Mouse (Mus musculus): ENCODE measurements around the gene Slc7a7. TPM values are rescaled to one million over a fixed set of nuclear protein-coding genes. Genes with fewer than 3 reads are reported as not detected.

Gene Slc7a7
- polyA plus RNA-seq, 1 experiment from 2014 or later: 8.1 TPM

GRCm38 (mm10) chr14:54409057-54409645, 8.4 kb downstream of the Slc7a7 start:
- Histone ChIP-seq H3K4me3 (replicated peaks) (no peak overlapping the region), H3K4me2 (replicated peaks) (no peak overlapping the region), H3K9ac (no peak overlapping the region), H3K27me3 (no peaks in the 10 kb centered on the region), H3K27ac (replicated peaks) (no peak overlapping the region; the same call in 1 of the 2 replicates), H3K4me1 (peaks cover 19% of the 10 kb centered on the region), H3K36me3 (no peaks in the 10 kb centered on the region), H3K9me3 (replicated peaks) (no peaks in the 10 kb centered on the region)
- 70% methylated on average over 7 of the region's 7 CpGs for WGBS
- no peak for ATAC-seq (ENCODE audit: insufficient number of reproducible peaks, low FRiP score, low TSS enrichment, low read depth)

GRCm38 (mm10) chr14:54408336-54409056, 9.1 kb downstream of the Slc7a7 start:
- Histone ChIP-seq H3K36me3 (no peaks in the 10 kb centered on the region), H3K27me3 (no peaks in the 10 kb centered on the region), H3K9me3 (replicated peaks) (no peaks in the 10 kb centered on the region), H3K27ac (replicated peaks) (no peak overlapping the region), H3K4me1 (peaks cover 12% of the 10 kb centered on the region; the same call in 1 of the 2 replicates), H3K4me3 (replicated peaks) (no peak overlapping the region), H3K9ac (no peak overlapping the region), H3K4me2 (replicated peaks) (no peak overlapping the region)
- no peak for ATAC-seq (ENCODE audit: insufficient number of reproducible peaks, low FRiP score, low TSS enrichment, low read depth)
- WGBS: 82% methylated on average over 25 of the region's 25 CpGs

- no peak for ATAC-seq (ENCODE audit: insufficient number of reproducible peaks, low FRiP score, low TSS enrichment, low read depth)
- H3K4me1 ChIP-seq: no peaks in the 10 kb centered on the region
- H3K4me3 ChIP-seq (replicated peaks): no peak overlapping the region
- H3K9ac ChIP-seq: no peak overlapping the region
- no peaks in the 10 kb centered on the region for H3K27me3 ChIP-seq
- 62% methylated on average over 3 of the region's 3 CpGs for WGBS
- H3K36me3 ChIP-seq: no peaks in the 10 kb centered on the region
- no peak overlapping the region for H3K4me2 ChIP-seq (replicated peaks)
- no peaks in the 10 kb centered on the region for H3K9me3 ChIP-seq (replicated peaks)
- no peak overlapping the region for H3K27ac ChIP-seq (replicated peaks)
Observed at GRCm38 (mm10) chr14:54401723-54402122, 15.9 kb downstream of the Slc7a7 start.

GRCm38 (mm10) chr14:54398921-54399382, 18.6 kb downstream of the Slc7a7 start:
- 36% methylated on average over 8 of the region's 8 CpGs for WGBS
- Histone ChIP-seq H3K27ac (replicated peaks) (no peak overlapping the region), H3K27me3 (no peaks in the 10 kb centered on the region), H3K9ac (no peak overlapping the region), H3K4me3 (replicated peaks) (no peak overlapping the region), H3K4me1 (no peaks in the 10 kb centered on the region), H3K9me3 (replicated peaks) (no peaks in the 10 kb centered on the region), H3K36me3 (no peaks in the 10 kb centered on the region), H3K4me2 (replicated peaks) (no peak overlapping the region)
- no peak for ATAC-seq (ENCODE audit: insufficient number of reproducible peaks, low FRiP score, low TSS enrichment, low read depth)

GRCm38 (mm10) chr14:54398528-54398916, 19.1 kb downstream of the Slc7a7 start:
- H3K4me2 ChIP-seq (replicated peaks): no peak overlapping the region
- H3K4me3 ChIP-seq (replicated peaks): no peak overlapping the region
- no peak overlapping the region for H3K27ac ChIP-seq (replicated peaks)
- no peaks in the 10 kb centered on the region for H3K27me3 ChIP-seq
- no peaks in the 10 kb centered on the region for H3K9me3 ChIP-seq (replicated peaks)
- ATAC-seq (ENCODE audit: insufficient number of reproducible peaks, low FRiP score, low TSS enrichment, low read depth): no peak
- H3K4me1 ChIP-seq: no peaks in the 10 kb centered on the region
- no peak overlapping the region for H3K9ac ChIP-seq
- 43% methylated on average over 7 of the region's 7 CpGs for WGBS
- no peaks in the 10 kb centered on the region for H3K36me3 ChIP-seq

- Histone ChIP-seq H3K36me3 (no peaks in the 10 kb centered on the region), H3K4me3 (replicated peaks) (no peak overlapping the region), H3K27ac (replicated peaks) (no peak overlapping the region), H3K9ac (no peak overlapping the region), H3K4me2 (replicated peaks) (no peak overlapping the region), H3K4me1 (no peaks in the 10 kb centered on the region), H3K27me3 (no peaks in the 10 kb centered on the region), H3K9me3 (replicated peaks) (no peaks in the 10 kb centered on the region)
- no peak for ATAC-seq (ENCODE audit: insufficient number of reproducible peaks, low FRiP score, low TSS enrichment, low read depth)
- 68% methylated on average over 7 of the region's 7 CpGs for WGBS
Observed at GRCm38 (mm10) chr14:54397872-54398527, 19.6 kb downstream of the Slc7a7 start.

GRCm38 (mm10) chr14:54396685-54397084, 20.9 kb downstream of the Slc7a7 start:
- no peak for ATAC-seq (ENCODE audit: insufficient number of reproducible peaks, low FRiP score, low TSS enrichment, low read depth)
- no peaks in the 10 kb centered on the region for H3K4me1 ChIP-seq
- H3K27me3 ChIP-seq: no peaks in the 10 kb centered on the region
- 78% methylated on average over 7 of the region's 7 CpGs for WGBS
- H3K27ac ChIP-seq (replicated peaks): no peak overlapping the region
- H3K4me3 ChIP-seq (replicated peaks): no peak overlapping the region
- H3K9ac ChIP-seq: no peak overlapping the region
- no peaks in the 10 kb centered on the region for H3K36me3 ChIP-seq
- H3K4me2 ChIP-seq (replicated peaks): no peak overlapping the region
- H3K9me3 ChIP-seq (replicated peaks): no peaks in the 10 kb centered on the region

GRCm38 (mm10) chr14:54394309-54394708, 23.3 kb downstream of the Slc7a7 start:
- Histone ChIP-seq H3K36me3 (no peaks in the 10 kb centered on the region), H3K4me1 (no peaks in the 10 kb centered on the region), H3K4me3 (replicated peaks) (no peak overlapping the region), H3K27ac (replicated peaks) (no peak overlapping the region), H3K9me3 (replicated peaks) (no peaks in the 10 kb centered on the region), H3K4me2 (replicated peaks) (no peak overlapping the region), H3K9ac (no peak overlapping the region), H3K27me3 (no peaks in the 10 kb centered on the region)
- no peak for ATAC-seq (ENCODE audit: insufficient number of reproducible peaks, low FRiP score, low TSS enrichment, low read depth)

- Histone ChIP-seq H3K27me3 (no peaks in the 10 kb centered on the region), H3K9ac (no peak overlapping the region), H3K9me3 (replicated peaks) (no peaks in the 10 kb centered on the region), H3K4me2 (replicated peaks) (no peak overlapping the region), H3K4me1 (no peaks in the 10 kb centered on the region), H3K27ac (replicated peaks) (no peak overlapping the region), H3K36me3 (no peaks in the 10 kb centered on the region), H3K4me3 (replicated peaks) (no peak overlapping the region)
- ATAC-seq (ENCODE audit: insufficient number of reproducible peaks, low FRiP score, low TSS enrichment, low read depth): no peak
- WGBS: 59% methylated on average over 3 of the region's 3 CpGs
Observed at GRCm38 (mm10) chr14:54393794-54394193, 23.8 kb downstream of the Slc7a7 start.

GRCm38 (mm10) chr14:54390843-54391242, 26.7 kb downstream of the Slc7a7 start:
- Histone ChIP-seq H3K4me1 (no peaks in the 10 kb centered on the region), H3K27me3 (no peaks in the 10 kb centered on the region), H3K27ac (replicated peaks) (no peak overlapping the region), H3K4me3 (replicated peaks) (no peak overlapping the region), H3K4me2 (replicated peaks) (no peak overlapping the region), H3K36me3 (no peaks in the 10 kb centered on the region), H3K9ac (no peak overlapping the region), H3K9me3 (replicated peaks) (no peaks in the 10 kb centered on the region)
- ATAC-seq (ENCODE audit: insufficient number of reproducible peaks, low FRiP score, low TSS enrichment, low read depth): no peak
- 54% methylated on average over 6 of the region's 6 CpGs for WGBS

- 80% methylated on average over 6 of the region's 6 CpGs for WGBS
- no peak overlapping the region for H3K27ac ChIP-seq (replicated peaks)
- ATAC-seq (ENCODE audit: insufficient number of reproducible peaks, low FRiP score, low TSS enrichment, low read depth): no peak
Observed at GRCm38 (mm10) chr14:54387546-54387945, 30.0 kb downstream of the Slc7a7 start.

More at GRCm38 (mm10) chr14:54387546-54387945, 30.0 kb downstream of the Slc7a7 start:
- Histone ChIP-seq H3K27me3 (no peaks in the 10 kb centered on the region), H3K9me3 (replicated peaks) (no peaks in the 10 kb centered on the region), H3K36me3 (no peaks in the 10 kb centered on the region), H3K4me2 (replicated peaks) (no peak overlapping the region), H3K4me1 (no peaks in the 10 kb centered on the region), H3K9ac (no peak overlapping the region), H3K4me3 (replicated peaks) (no peak overlapping the region)
